Mouse (Mus musculus) liver, embryonic 14.5 days (tissue): Measurements from ENCODE around the gene Sufu. TPM values are rescaled to one million over a fixed set of nuclear protein-coding genes. Genes with fewer than 3 reads are reported as not detected.

Experiments
- ATAC-seq: fragments of 200-750 bp; cut with Nextera tagmentation; 2 replicates; pipeline ENCODE4 v1.8.0; 2017; ENCODE audit warnings: moderate number of reproducible peaks, mild to moderate bottlenecking, moderate library complexity; ENCODE audit not compliant: insufficient read depth
- DNase-seq, 3 experiments: peaks; one replicate each; pipeline ENCODE4 v3.0.0-alpha.2; 2012 to 2013; ENCODE audit warnings: low read depth in 3 of 3, low spot score in 3 of 3
- H3K27ac ChIP-seq: fragments of 300-500 bp; sonication (generic); 2 replicates; pipeline ENCODE4 v1.5.1; 2014; ENCODE audit warnings: moderate library complexity, mild to moderate bottlenecking, control low read depth, inconsistent platforms
- H3K27me3 ChIP-seq: fragments of 300-500 bp; sonication (generic); 2 replicates; pipeline ENCODE4 v1.6.1; 2014; ENCODE audit warnings: mild to moderate bottlenecking, low read length, moderate library complexity; ENCODE audit not compliant: control insufficient read depth, insufficient read depth
- H3K36me3 ChIP-seq: fragments of 300-500 bp; sonication (generic); replicated peaks from 2 replicates; pipeline ENCODE4 v1.6.1; 2014; ENCODE audit warnings: low read depth; ENCODE audit not compliant: control insufficient read depth, insufficient read depth
- H3K4me1 ChIP-seq, 2 experiments: fragments of 200-500 bp in 1 of 2; fragments of 300-500 bp in 1 of 2; sonication (generic) in 1 of 2; replicated peaks; 2 replicates each; pipeline ENCODE4 v1.6.1; 2012 to 2014; ENCODE audit warnings: antibody characterized with exemption in 1 of 2, inconsistent platforms in 1 of 2, low read length in 1 of 2; ENCODE audit not compliant: control insufficient read depth in 2 of 2, insufficient read depth in 2 of 2
- H3K4me2 ChIP-seq: fragments of 300-500 bp; sonication (generic); 2 replicates; pipeline ENCODE4 v1.6.1; 2014; ENCODE audit warnings: low read depth, mild to moderate bottlenecking, control low read depth, moderate library complexity
- H3K4me3 ChIP-seq, 2 experiments: fragments of 200-500 bp in 1 of 2; fragments of 300-500 bp in 1 of 2; sonication (generic) in 1 of 2; 2 replicates each; pipeline ENCODE4 v1.5.1; 2012 to 2014; ENCODE audit warnings: low read depth in 2 of 2, low read length in 2 of 2, mild to moderate bottlenecking in 2 of 2, control low read depth in 1 of 2, inconsistent platforms in 1 of 2, moderate library complexity in 1 of 2; ENCODE audit not compliant: insufficient read depth in 1 of 2
- H3K9ac ChIP-seq: fragments of 300-500 bp; sonication (generic); replicated peaks from 2 replicates; pipeline ENCODE4 v1.6.1; 2014; ENCODE audit warnings: mild to moderate bottlenecking, control low read depth, moderate library complexity
- H3K9me3 ChIP-seq: fragments of 300-500 bp; sonication (generic); 2 replicates; pipeline ENCODE4 v1.6.1; 2016; ENCODE audit warnings: low read length, mixed read lengths; ENCODE audit not compliant: control insufficient read depth
- CTCF ChIP-seq: IDR thresholded peaks from 2 replicates; pipeline ENCODE4 v1.5.1; 2016; ENCODE audit warnings: antibody characterized with exemption, low read depth, control low read depth
- EP300 ChIP-seq: IDR thresholded peaks from 2 replicates; pipeline ENCODE4 v1.6.1; 2016; ENCODE audit warnings: antibody characterized with exemption, low read depth
- WGBS: fragments of 180-500 bp; shearing (Covaris S2); extraction: QIAGEN DNeasy Blood & Tissue Kit; methylation state at CpG from one replicate; pipeline ENCODE4 v1.1.7; 2014; ENCODE audit not compliant: insufficient replicate concordance; 5-methylcytosine and 5-hydroxymethylcytosine counted together
- polyA plus RNA-seq, 2 experiments: library from polyadenylated mRNA; depleted of rRNA in 1 of 2; stranded (reverse) in 1 of 2; unstranded in 1 of 2; fragments of >200 nt; fragmentation: Nextera tagmentation in 1 of 2; extraction: Ambion mirVana in 1 of 2; gene quantifications; 2 replicates each; pipeline versions ENCODE4 v1.2.1 to v1.2.3; 2012 to 2014

The Sufu gene
- polyA plus RNA-seq, 2 experiments: 3.6 to 4.2 TPM

DNA sequence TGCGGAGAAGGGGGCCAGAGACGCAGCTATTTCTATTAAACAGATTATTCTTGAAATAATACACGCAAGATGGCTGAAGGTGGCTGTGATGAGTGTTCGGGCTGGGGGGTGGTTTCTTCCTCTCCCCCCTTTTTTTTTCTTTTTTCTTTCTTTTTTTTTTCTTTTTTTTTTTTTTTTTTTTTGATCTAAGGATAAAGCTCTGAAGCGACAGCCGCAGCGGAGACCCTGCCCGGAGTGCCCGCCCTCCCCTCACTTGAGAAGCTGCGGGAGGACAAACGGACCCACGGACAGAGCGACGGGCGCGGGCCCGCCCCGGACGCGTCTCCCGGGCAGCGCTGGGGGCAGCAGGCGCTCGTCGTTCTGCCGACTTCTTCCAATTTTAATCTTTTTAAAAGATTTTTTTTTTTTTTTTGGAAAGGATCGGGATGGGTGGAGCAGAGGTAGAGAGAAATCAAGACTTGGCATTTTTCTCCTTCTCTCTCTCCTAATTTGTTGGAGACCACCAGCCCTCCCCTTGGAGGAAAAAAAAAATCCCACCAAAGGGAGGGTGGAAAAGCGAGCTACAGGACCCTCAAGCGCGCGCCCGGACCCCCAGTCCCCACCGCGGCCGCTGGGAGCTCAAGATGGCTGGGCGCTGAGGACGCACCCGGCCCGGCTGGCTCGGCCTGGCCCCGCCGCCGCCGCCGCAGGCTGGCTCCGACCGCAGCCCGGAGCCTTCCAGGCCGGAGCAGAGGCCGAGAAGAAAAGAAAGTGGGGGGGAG lies 104.1 kb downstream of the Sufu start:
- peak overlapping the region; percentile 82 for H3K4me2 ChIP-seq
- DNase-seq (no peak), ATAC-seq (no peak)
- H3K4me3 ChIP-seq: peak overlapping the region; percentile 76 to 79
- H3K36me3 ChIP-seq: peaks cover 2% of the 10 kb centered on the region
- peak overlapping the region; percentile 95 for H3K27ac ChIP-seq
- H3K9ac ChIP-seq: peak overlapping the region; percentile 87
- peaks cover 19 to 21% of the 10 kb centered on the region in 2 experiments for H3K4me1 ChIP-seq
- WGBS: under 1% methylated on average over 50 of the region's 50 CpGs
- H3K27me3 ChIP-seq: no peaks in the 10 kb centered on the region
- no peaks in the 10 kb centered on the region for H3K9me3 ChIP-seq
- TF ChIP-seq EP300 (no peak), CTCF (no peak)

DNA sequence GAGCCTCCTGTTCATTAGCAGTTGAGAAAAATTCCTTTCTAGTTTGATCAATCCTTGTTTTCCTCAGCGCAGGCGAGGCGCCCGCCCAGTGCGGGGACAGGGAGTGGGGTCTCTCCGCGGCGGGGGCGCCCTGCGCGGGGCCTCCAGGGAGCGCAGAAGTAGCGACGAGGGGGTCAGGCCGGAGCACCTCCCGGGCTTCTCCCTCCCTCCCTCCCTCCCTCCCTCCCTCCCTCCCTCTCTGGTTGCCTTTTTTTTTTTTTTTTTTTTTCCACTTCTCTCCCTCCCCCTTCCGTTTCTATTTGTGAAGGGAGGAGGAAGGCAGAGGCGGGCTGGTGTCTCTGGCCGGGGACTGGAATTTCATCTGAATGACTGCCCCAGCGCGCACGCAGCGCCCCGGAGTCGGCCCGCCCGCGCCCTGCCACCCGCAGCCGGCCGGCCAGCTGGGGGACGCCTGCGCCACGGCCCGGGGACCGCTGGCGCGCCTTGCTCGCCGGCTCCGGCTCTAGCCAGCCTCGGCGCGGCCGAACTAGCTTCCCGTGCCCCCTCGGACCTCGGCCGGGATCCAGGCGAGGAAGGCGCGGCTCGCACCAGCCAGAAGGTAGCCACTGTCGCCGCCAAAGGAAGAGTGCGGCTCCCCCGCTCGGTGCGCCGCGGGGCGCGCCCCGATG lies 104.8 kb downstream of the Sufu start, which contains the start of gene Trim8:
Gene Trim8, plus strand, starts transcription at position 302 of the 668 bp plus-strand sequence.
- TF ChIP-seq EP300 (no peak), CTCF (no peak)
- DNase-seq (peak in 1 of 3 experiments; percentile 65), ATAC-seq (peak; percentile 3; the same call in 1 of the 2 replicates)
- Histone ChIP-seq H3K4me3 (peak within 1 kb of the TSS; percentile 76 to 79), H3K27me3 (no peaks in the 10 kb centered on the region), H3K36me3 (peaks cover 4% of the 10 kb centered on the region), H3K27ac (peak within 1 kb of the TSS; percentile 95), H3K9ac (peak within 1 kb of the TSS; percentile 87), H3K4me2 (peak within 1 kb of the TSS; percentile 82), H3K4me1 (peaks cover 25 to 28% of the 10 kb centered on the region in 2 experiments), H3K9me3 (no peaks in the 10 kb centered on the region)
- under 1% methylated on average over 60 of the region's 64 CpGs for WGBS

DNA sequence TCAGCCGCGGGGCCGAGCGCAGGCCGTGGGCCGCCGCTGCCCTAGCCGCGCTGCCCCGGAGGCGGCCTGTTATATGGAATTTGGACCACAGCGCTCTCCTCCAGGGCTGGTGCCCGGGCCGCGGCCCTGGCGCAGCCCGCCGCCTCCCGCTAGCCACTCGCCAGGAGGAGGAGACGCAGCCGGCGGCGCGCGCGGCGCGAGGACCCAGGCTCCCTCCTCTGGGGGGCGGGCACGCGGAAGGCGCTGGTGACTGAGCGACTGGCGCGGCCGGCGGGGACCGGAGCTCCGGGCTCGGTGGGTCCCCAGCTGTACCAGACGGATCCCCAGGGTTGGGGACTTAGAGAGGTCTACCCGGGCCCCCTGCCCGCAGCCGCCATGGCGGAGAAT lies 105.4 kb downstream of the Sufu start:
- TF ChIP-seq CTCF (no peak), EP300 (no peak)
- ATAC-seq: peak; percentile 5; the same call in 1 of the 2 replicates
- H3K36me3 ChIP-seq: peaks cover 10% of the 10 kb centered on the region

DNA sequence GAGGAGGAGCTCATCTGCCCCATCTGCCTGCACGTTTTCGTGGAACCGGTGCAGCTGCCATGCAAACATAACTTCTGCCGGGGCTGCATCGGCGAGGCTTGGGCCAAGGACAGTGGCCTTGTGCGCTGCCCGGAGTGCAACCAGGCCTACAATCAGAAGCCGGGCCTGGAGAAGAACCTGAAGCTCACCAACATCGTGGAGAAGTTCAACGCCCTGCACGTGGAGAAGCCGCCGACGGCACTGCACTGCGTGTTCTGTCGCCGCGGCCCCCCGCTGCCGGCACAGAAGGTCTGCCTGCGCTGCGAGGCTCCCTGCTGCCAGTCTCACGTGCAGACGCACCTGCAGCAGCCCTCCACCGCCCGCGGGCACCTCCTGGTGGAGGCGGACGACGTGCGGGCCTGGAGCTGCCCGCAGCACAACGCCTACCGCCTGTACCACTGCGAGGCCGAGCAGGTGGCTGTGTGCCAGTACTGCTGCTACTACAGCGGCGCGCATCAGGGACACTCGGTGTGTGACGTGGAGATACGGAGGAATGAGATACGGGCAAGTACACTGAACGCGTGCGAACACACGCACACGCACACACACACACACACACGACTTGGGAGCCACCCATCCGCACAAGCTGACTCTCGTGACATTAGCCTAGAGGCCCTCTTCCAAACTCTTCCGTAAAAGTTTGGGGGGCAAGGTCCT lies 105.9 kb downstream of the Sufu start:
- peak overlapping the region; percentile 87 for H3K9ac ChIP-seq
- peak overlapping the region; percentile 72 to 79 for H3K4me3 ChIP-seq
- peaks cover 25 to 34% of the 10 kb centered on the region in 2 experiments for H3K4me1 ChIP-seq
- ATAC-seq: peak; percentile 29
- H3K27me3 ChIP-seq: no peaks in the 10 kb centered on the region
- DNase-seq: peak; percentile 72 to 79 (median 72)
- WGBS: 1% methylated on average over 53 of the region's 53 CpGs
- peak overlapping the region; percentile 82 for H3K4me2 ChIP-seq
- peak; percentile 83 for TF ChIP-seq CTCF
- 0 out of 2 replicates have a peak, but pooled peaks have one; percentile 58 for TF ChIP-seq EP300
- peaks cover 13% of the 10 kb centered on the region for H3K36me3 ChIP-seq
- peak overlapping the region; percentile 95 for H3K27ac ChIP-seq
- H3K9me3 ChIP-seq: no peaks in the 10 kb centered on the region

More for the DNA sequence above, 105.4 kb downstream of the Sufu start:
- Histone ChIP-seq H3K4me2 (peak overlapping the region; percentile 82), H3K27ac (peak overlapping the region; percentile 95), H3K4me1 (peaks cover 25 to 31% of the 10 kb centered on the region in 2 experiments), H3K9me3 (no peaks in the 10 kb centered on the region), H3K27me3 (no peaks in the 10 kb centered on the region), H3K9ac (peak overlapping the region; percentile 87), H3K4me3 (peak overlapping the region; percentile 72 to 79)
- under 1% methylated on average over 46 of the region's 46 CpGs for WGBS
- peak in 1 of 3 experiments; percentile 32 for DNase-seq
